Mouse (Mus musculus) liver, embryonic 16.5 days (tissue): ENCODE measurements around the gene Fetub. TPM values are rescaled to one million over a fixed set of nuclear protein-coding genes. Genes with fewer than 3 reads are reported as not detected.

Source experiments
- ATAC-seq: fragments of 200-750 bp; cut with Nextera tagmentation; 2 replicates; pipeline ENCODE4 v1.8.0; 2017; ENCODE audit warnings: low read depth, mild to moderate bottlenecking, moderate number of reproducible peaks, moderate library complexity
- H3K27ac ChIP-seq: fragments of 300-500 bp; sonication (generic); 2 replicates; pipeline ENCODE4 v1.5.1; 2014; ENCODE audit warnings: mild to moderate bottlenecking, low read length
- H3K27me3 ChIP-seq: fragments of 300-500 bp; sonication (generic); 2 replicates; pipeline ENCODE4 v1.6.1; 2014; ENCODE audit warnings: low read depth, low read length, mixed read lengths; ENCODE audit not compliant: control insufficient read depth, insufficient read depth
- H3K36me3 ChIP-seq: fragments of 300-500 bp; sonication (generic); 2 replicates; pipeline ENCODE4 v1.6.1; 2014; ENCODE audit warnings: mild to moderate bottlenecking; ENCODE audit not compliant: control insufficient read depth, insufficient read depth
- H3K4me1 ChIP-seq: fragments of 300-500 bp; sonication (generic); 2 replicates; pipeline ENCODE4 v1.6.1; 2014; ENCODE audit warnings: low read depth, low read length, mixed read lengths; ENCODE audit not compliant: control insufficient read depth
- H3K4me2 ChIP-seq: fragments of 300-500 bp; sonication (generic); 2 replicates; pipeline ENCODE4 v1.6.1; 2014; ENCODE audit warnings: low read depth, low read length, mixed read lengths
- H3K4me3 ChIP-seq: fragments of 300-500 bp; sonication (generic); 2 replicates; pipeline ENCODE4 v1.5.1; 2014; ENCODE audit warnings: low read depth, mild to moderate bottlenecking, low read length
- H3K9ac ChIP-seq: fragments of 300-500 bp; sonication (generic); 2 replicates; pipeline ENCODE4 v1.6.1; 2014; ENCODE audit warnings: low read depth, low read length
- H3K9me3 ChIP-seq: fragments of 300-500 bp; sonication (generic); replicated peaks from 2 replicates; pipeline ENCODE4 v1.6.1; 2016; ENCODE audit warnings: low read length; ENCODE audit not compliant: control insufficient read depth
- WGBS: fragments of 180-500 bp; shearing (Covaris S2); extraction: QIAGEN DNeasy Blood & Tissue Kit; methylation state at CpG from one replicate; pipeline ENCODE4 v1.1.7; 2014; ENCODE audit not compliant: insufficient replicate concordance; 5-methylcytosine and 5-hydroxymethylcytosine counted together
- polyA plus RNA-seq: library from polyadenylated mRNA; unstranded; fragments of >200 nt; fragmentation: Nextera tagmentation; extraction: Ambion mirVana; gene quantifications from 2 replicates; pipeline ENCODE4 v1.2.1, GENCODE M21; 2015

The Fetub gene
- polyA plus RNA-seq, 1 experiment from 2014 or later, result 19.3 TPM

- Histone ChIP-seq H3K4me3 (no peak overlapping the region), H3K27me3 (no peaks in the 10 kb centered on the region), H3K36me3 (no peaks in the 10 kb centered on the region), H3K9me3 (no peaks in the 10 kb centered on the region), H3K4me1 (no peaks in the 10 kb centered on the region; the same call in 1 of the 2 replicates), H3K4me2 (no peak overlapping the region), H3K9ac (no peak overlapping the region), H3K27ac (no peak overlapping the region)
- 30% methylated on average over 2 of the region's 2 CpGs for WGBS
- ATAC-seq, result no peak
Observed at GRCm38 (mm10) chr16:22896618-22897017, 21.5 kb upstream of the Fetub start.

GRCm38 (mm10) chr16:22899346-22899745 lies 18.8 kb upstream of the Fetub start:
- peak; percentile 23; the same call in 1 of the 2 replicates for ATAC-seq
- Histone ChIP-seq H3K27ac (no peak overlapping the region), H3K9me3 (no peaks in the 10 kb centered on the region), H3K36me3 (no peaks in the 10 kb centered on the region), H3K9ac (no peak overlapping the region), H3K4me1 (no peaks in the 10 kb centered on the region; the same call in 1 of the 2 replicates), H3K4me3 (no peak overlapping the region), H3K4me2 (no peak overlapping the region), H3K27me3 (no peaks in the 10 kb centered on the region)
- 23% methylated on average over 5 of the region's 5 CpGs for WGBS

GRCm38 (mm10) chr16:22899866-22900570 lies 18.1 kb upstream of the Fetub start:
- Histone ChIP-seq H3K9ac (no peak overlapping the region), H3K27ac (no peak overlapping the region; the same call in 1 of the 2 replicates), H3K36me3 (no peaks in the 10 kb centered on the region), H3K4me2 (no peak overlapping the region), H3K4me3 (no peak overlapping the region), H3K4me1 (no peaks in the 10 kb centered on the region), H3K9me3 (no peaks in the 10 kb centered on the region), H3K27me3 (no peaks in the 10 kb centered on the region)
- peak; percentile 67 for ATAC-seq
- WGBS, result 53% methylated on average over 10 of the region's 10 CpGs

GRCm38 (mm10) chr16:22901326-22901725 lies 16.8 kb upstream of the Fetub start:
- WGBS, result 57% methylated on average over 3 of the region's 3 CpGs
- H3K27ac ChIP-seq, result 0 out of 2 replicates have a peak overlapping the region, but pooled peaks have one; percentile 27
- H3K27me3 ChIP-seq, result no peaks in the 10 kb centered on the region

GRCm38 (mm10) chr16:22909290-22909689 lies 8.8 kb upstream of the Fetub start:
- no peaks in the 10 kb centered on the region for H3K36me3 ChIP-seq
- H3K9me3 ChIP-seq, result no peaks in the 10 kb centered on the region
- H3K4me2 ChIP-seq, result no peak overlapping the region
- H3K27ac ChIP-seq, result no peak overlapping the region
- H3K4me1 ChIP-seq, result no peaks in the 10 kb centered on the region
- H3K4me3 ChIP-seq, result no peak overlapping the region
- no peak for ATAC-seq
- H3K9ac ChIP-seq, result no peak overlapping the region
- no peaks in the 10 kb centered on the region for H3K27me3 ChIP-seq
- 56% methylated on average over 6 of the region's 6 CpGs for WGBS

More at GRCm38 (mm10) chr16:22901326-22901725, 16.8 kb upstream of the Fetub start:
- Histone ChIP-seq H3K9ac (no peak overlapping the region), H3K4me1 (no peaks in the 10 kb centered on the region), H3K36me3 (no peaks in the 10 kb centered on the region), H3K4me2 (no peak overlapping the region), H3K4me3 (no peak overlapping the region), H3K9me3 (no peaks in the 10 kb centered on the region)
- ATAC-seq, result no peak

GRCm38 (mm10) chr16:22911986-22912385 lies 6.1 kb upstream of the Fetub start:
- WGBS, result 63% methylated on average over 3 of the region's 3 CpGs

GRCm38 (mm10) chr16:22912886-22913285 lies 5.2 kb upstream of the Fetub start:
- H3K27ac ChIP-seq, result no peak overlapping the region
- H3K9ac ChIP-seq, result no peak overlapping the region
- WGBS, result 61% methylated on average over 6 of the region's 6 CpGs
- no peak overlapping the region for H3K4me2 ChIP-seq
- no peak overlapping the region for H3K4me3 ChIP-seq
- no peaks in the 10 kb centered on the region for H3K36me3 ChIP-seq
- ATAC-seq, result no peak
- H3K9me3 ChIP-seq, result no peaks in the 10 kb centered on the region
- no peaks in the 10 kb centered on the region for H3K4me1 ChIP-seq
- H3K27me3 ChIP-seq, result no peaks in the 10 kb centered on the region

More at GRCm38 (mm10) chr16:22911986-22912385, 6.1 kb upstream of the Fetub start:
- no peaks in the 10 kb centered on the region for H3K27me3 ChIP-seq
- no peaks in the 10 kb centered on the region for H3K4me1 ChIP-seq
- no peak for ATAC-seq
- no peak overlapping the region for H3K4me3 ChIP-seq
- H3K4me2 ChIP-seq, result no peak overlapping the region
- H3K36me3 ChIP-seq, result no peaks in the 10 kb centered on the region
- H3K9ac ChIP-seq, result no peak overlapping the region
- H3K27ac ChIP-seq, result no peak overlapping the region
- no peaks in the 10 kb centered on the region for H3K9me3 ChIP-seq

GRCm38 (mm10) chr16:22914276-22914675 lies 3.9 kb upstream of the Fetub start:
- Histone ChIP-seq H3K27ac (no peak overlapping the region), H3K27me3 (no peaks in the 10 kb centered on the region), H3K36me3 (no peaks in the 10 kb centered on the region), H3K9me3 (no peaks in the 10 kb centered on the region), H3K4me3 (no peak overlapping the region), H3K9ac (no peak overlapping the region), H3K4me2 (no peak overlapping the region), H3K4me1 (no peaks in the 10 kb centered on the region)
- no peak for ATAC-seq

GRCm38 (mm10) chr16:22918664-22919312 lies 654 bp downstream of the Fetub start:
- Histone ChIP-seq H3K9ac (no peak overlapping the region), H3K4me3 (no peak overlapping the region), H3K9me3 (no peaks in the 10 kb centered on the region), H3K27ac (no peak overlapping the region), H3K4me1 (no peaks in the 10 kb centered on the region), H3K36me3 (no peaks in the 10 kb centered on the region), H3K27me3 (no peaks in the 10 kb centered on the region), H3K4me2 (no peak overlapping the region)
- 68% methylated on average over 15 of the region's 15 CpGs for WGBS
- no peak for ATAC-seq
